Mouse (Mus musculus) midbrain, embryonic 16.5 days (tissue): ENCODE data around the gene Egln3. TPM values are rescaled to one million over a fixed set of nuclear protein-coding genes. Genes with fewer than 3 reads are reported as not detected.

Experiments used
- ATAC-seq: fragments of 200-750 bp; cut with Nextera tagmentation; 2 replicates; pipeline ENCODE4 v1.8.0; 2017; ENCODE audit warnings: moderate TSS enrichment
- H3K27ac ChIP-seq: fragments of 300-500 bp; sonication (generic); 2 replicates; pipeline ENCODE4 v1.5.1; 2014; ENCODE audit warnings: mild to moderate bottlenecking, low read length, mixed read lengths
- H3K27me3 ChIP-seq: fragments of 300-500 bp; sonication (generic); 2 replicates; pipeline ENCODE4 v1.6.1; 2014; ENCODE audit warnings: low read depth, low read length, mixed read lengths; ENCODE audit not compliant: control insufficient read depth, insufficient read depth
- H3K36me3 ChIP-seq: fragments of 300-500 bp; sonication (generic); 2 replicates; pipeline ENCODE4 v1.6.1; 2014; ENCODE audit warnings: mild to moderate bottlenecking, low read length, moderate library complexity, mixed read lengths; ENCODE audit not compliant: control insufficient read depth, insufficient read depth
- H3K4me1 ChIP-seq: fragments of 300-500 bp; sonication (generic); 2 replicates; pipeline ENCODE4 v1.6.1; 2014; ENCODE audit warnings: mild to moderate bottlenecking, low read length, mixed read lengths; ENCODE audit not compliant: control insufficient read depth, insufficient read depth
- H3K4me2 ChIP-seq: fragments of 300-500 bp; sonication (generic); 2 replicates; pipeline ENCODE4 v1.6.1; 2014; ENCODE audit warnings: mild to moderate bottlenecking, low read length, mixed read lengths
- H3K4me3 ChIP-seq: fragments of 300-500 bp; sonication (generic); 2 replicates; pipeline ENCODE4 v1.5.1; 2014; ENCODE audit warnings: low read depth, mild to moderate bottlenecking, low read length, moderate library complexity, mixed read lengths
- H3K9ac ChIP-seq: fragments of 300-500 bp; sonication (generic); 2 replicates; pipeline ENCODE4 v1.6.1; 2014; ENCODE audit warnings: low read depth, low read length, mixed read lengths
- H3K9me3 ChIP-seq: fragments of 300-500 bp; sonication (generic); replicated peaks from 2 replicates; pipeline ENCODE4 v1.6.1; 2014; ENCODE audit warnings: mild to moderate bottlenecking, low read length, mixed read lengths; ENCODE audit not compliant: control insufficient read depth, poor library complexity, severe bottlenecking
- WGBS: fragments of 180-500 bp; shearing (Covaris S2); extraction: QIAGEN DNeasy Blood & Tissue Kit; methylation state at CpG from one replicate; pipeline ENCODE4 v1.1.7; 2014; 5-methylcytosine and 5-hydroxymethylcytosine counted together
- polyA plus RNA-seq: library from polyadenylated mRNA; unstranded; fragments of >200 nt; fragmentation: Nextera tagmentation; extraction: Ambion mirVana; gene quantifications from 2 replicates; pipeline ENCODE4 v1.2.1, GENCODE M21; 2015

Egln3 gene
- polyA plus RNA-seq, 1 experiment from 2014 or later, result 5.7 TPM

DNA sequence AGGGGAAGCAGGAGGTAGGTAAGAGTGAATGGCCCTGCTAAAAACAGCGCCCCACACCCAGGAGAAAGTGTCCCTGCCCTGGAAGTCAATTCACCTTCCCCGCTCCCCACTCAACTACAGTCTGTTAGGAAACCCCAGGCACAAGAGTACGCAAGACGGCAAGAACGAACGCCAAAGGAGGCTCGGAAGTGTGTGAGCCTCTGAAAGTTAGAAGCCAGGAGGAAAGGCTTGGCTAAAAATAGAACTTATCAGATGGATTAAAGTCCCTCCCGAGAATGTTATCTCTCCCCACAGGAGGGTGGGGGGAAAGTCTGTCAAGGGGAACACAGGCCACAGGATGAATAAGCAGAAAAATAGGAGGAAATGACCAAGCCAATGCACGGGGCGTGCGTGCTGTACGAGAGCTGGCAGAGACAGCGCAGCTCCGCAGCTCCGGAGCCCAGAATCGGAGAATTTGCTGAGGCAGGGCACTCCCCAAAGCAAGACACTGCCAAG is 41.0 kb downstream of the Egln3 start:
- H3K36me3 ChIP-seq, result no peaks in the 10 kb centered on the region
- H3K27ac ChIP-seq, result no peak overlapping the region
- H3K27me3 ChIP-seq, result peaks cover 6% of the 10 kb centered on the region
- H3K9ac ChIP-seq, result peak overlapping the region; percentile 0; the same call in 1 of the 2 replicates
- under 1% methylated on average over 16 of the region's 16 CpGs for WGBS
- peak overlapping the region; percentile 51 for H3K4me2 ChIP-seq
- peak overlapping the region; percentile 22 for H3K4me3 ChIP-seq
- ATAC-seq, result peak; percentile 77
- H3K9me3 ChIP-seq, result no peaks in the 10 kb centered on the region
- H3K4me1 ChIP-seq, result peaks cover 9% of the 10 kb centered on the region

DNA sequence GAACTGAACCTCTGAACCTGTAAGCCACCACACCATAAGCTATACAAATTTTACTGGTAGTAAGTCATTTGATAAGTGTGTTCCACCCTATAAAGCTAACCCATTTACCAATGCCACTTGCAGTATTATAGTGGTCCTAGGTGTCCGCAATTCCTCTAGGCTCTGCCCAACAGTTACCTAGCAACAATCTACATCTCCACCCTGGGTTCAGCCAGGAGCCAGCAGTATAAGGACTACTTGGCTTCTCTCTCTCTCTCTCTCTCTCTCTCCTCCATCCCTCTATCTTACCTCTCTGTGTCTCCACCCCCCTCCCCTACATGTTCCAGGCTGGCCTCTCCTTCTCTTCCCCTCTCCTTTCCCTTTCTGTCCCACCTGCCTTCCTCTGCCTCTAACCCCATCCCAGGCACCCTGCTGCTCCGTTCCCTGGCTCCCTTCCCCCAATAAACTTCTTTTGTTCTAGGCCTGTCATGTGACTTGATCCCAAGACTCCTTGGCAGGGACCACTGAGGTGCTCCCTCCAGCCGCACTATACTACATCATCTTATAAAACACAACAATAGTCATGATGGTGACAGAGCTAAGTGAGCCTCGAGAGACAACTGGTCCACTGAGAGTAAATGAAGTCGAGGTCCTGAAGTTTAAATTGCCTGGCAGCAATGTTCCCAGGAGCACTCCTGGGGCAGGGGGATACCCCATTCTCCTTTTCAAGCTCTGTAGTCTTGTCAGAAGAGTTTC is 42.0 kb downstream of the Egln3 start:
- Histone ChIP-seq H3K36me3 (no peaks in the 10 kb centered on the region), H3K4me3 (no peak overlapping the region), H3K27ac (no peak overlapping the region), H3K9me3 (no peaks in the 10 kb centered on the region), H3K4me2 (no peak overlapping the region), H3K27me3 (peaks cover 6% of the 10 kb centered on the region), H3K9ac (no peak overlapping the region), H3K4me1 (peaks cover 9% of the 10 kb centered on the region)
- no peak for ATAC-seq
- WGBS, result 15% methylated on average over 5 of the region's 5 CpGs

- Histone ChIP-seq H3K9ac (no peak overlapping the region), H3K9me3 (0 out of 2 replicates have a peak, but pooled peaks cover 4% of the 10 kb centered on the region), H3K4me1 (peaks cover 9% of the 10 kb centered on the region), H3K27ac (no peak overlapping the region), H3K36me3 (no peaks in the 10 kb centered on the region), H3K27me3 (peaks cover 6% of the 10 kb centered on the region), H3K4me3 (no peak overlapping the region), H3K4me2 (no peak overlapping the region)
- ATAC-seq, result no peak
- WGBS, result 73% methylated on average over 2 of the region's 2 CpGs
Measured at GRCm38 (mm10) chr12:54160279-54160678, 43.4 kb downstream of the Egln3 start.

DNA sequence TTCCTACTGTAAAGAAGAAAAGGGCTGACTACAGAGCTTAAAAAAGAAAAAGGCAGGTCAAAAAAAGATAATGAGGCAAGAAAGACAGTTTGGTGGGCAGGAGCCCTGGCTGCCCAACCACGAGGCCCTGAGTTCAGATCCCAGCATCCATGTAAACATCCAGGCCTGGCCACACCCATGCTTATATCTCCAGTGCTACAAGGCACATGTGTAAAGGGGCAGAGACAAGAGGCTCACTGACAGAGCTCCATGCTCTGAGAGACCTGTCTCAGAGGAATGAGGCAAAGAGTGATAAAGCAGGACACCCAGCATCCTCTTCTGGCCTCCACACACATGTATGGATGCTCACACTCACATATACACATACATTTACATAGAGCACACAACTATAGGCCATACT is 48.9 kb downstream of the Egln3 start:
- H3K4me1 ChIP-seq, result no peaks in the 10 kb centered on the region
- no peak overlapping the region for H3K9ac ChIP-seq
- no peak overlapping the region for H3K27ac ChIP-seq
- no peak for ATAC-seq
- no peak overlapping the region for H3K4me2 ChIP-seq
- 0 out of 2 replicates have a peak, but pooled peaks cover 4% of the 10 kb centered on the region for H3K9me3 ChIP-seq
- 54% methylated on average over 1 of the region's 1 CpGs for WGBS
- no peaks in the 10 kb centered on the region for H3K36me3 ChIP-seq
- H3K4me3 ChIP-seq, result no peak overlapping the region
- no peaks in the 10 kb centered on the region for H3K27me3 ChIP-seq

DNA sequence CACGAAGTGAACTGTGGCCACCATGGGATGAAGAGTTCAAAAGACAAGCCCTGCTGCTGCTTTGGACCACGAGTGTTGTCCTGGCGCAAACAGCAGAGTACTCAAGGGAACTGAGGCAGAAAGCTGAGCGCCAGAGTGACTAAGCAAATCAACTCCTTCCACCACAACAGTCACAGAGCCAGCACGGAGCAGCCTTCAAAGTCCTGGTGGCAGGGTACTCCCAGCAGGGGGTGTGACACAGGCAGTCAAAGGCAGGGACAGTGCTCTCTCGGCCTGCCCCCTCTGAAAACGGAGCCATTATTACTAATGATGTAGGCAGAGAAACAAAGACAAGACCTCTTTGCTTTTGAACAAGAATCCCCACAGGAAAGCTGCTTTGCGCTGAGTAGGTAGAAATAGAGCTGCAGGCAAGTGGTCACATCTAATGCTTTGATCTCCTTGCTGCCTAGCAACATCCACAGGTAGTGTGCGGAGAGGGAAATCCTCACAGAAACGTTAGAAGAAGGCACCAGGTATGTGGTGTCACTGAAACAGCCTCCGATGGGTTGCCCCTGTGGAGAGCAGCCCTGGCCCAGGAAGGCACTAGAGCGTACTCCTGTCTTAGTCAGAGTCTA is 56.6 kb downstream of the Egln3 start:
- WGBS, result 15% methylated on average over 12 of the region's 12 CpGs
- Histone ChIP-seq H3K9me3 (no peaks in the 10 kb centered on the region), H3K9ac (no peak overlapping the region), H3K4me1 (peaks cover 8% of the 10 kb centered on the region), H3K27ac (no peak overlapping the region; the same call in 1 of the 2 replicates), H3K4me3 (no peak overlapping the region), H3K36me3 (no peaks in the 10 kb centered on the region), H3K4me2 (peak overlapping the region; percentile 42), H3K27me3 (no peaks in the 10 kb centered on the region)
- peak; percentile 90 for ATAC-seq
